Mouse (Mus musculus): ENCODE measurements at regions not wholly inside any gene's neighbourhood (a gene's known extent, or its start where the extent isn't known, plus 50 kb on each side); places are given as distances from the start of the nearest gene placed in this dataset.
A peak's percentile ranks its signal among the peaks of the same experiment; 100 is the strongest.
"Not testable (repeated sequence)": the region's sequence is repeated elsewhere in the genome, so short reads cannot be mapped to it uniquely, and the experiment has no call there.

GRCm38 (mm10) chr16:93353971-93354370 lies 249.9 kb downstream of the Setd4 start:
- no peak for DNase-seq (ENCODE audit: inconsistent age in 2 of 2, low spot score in 1 of 2)

DNA sequence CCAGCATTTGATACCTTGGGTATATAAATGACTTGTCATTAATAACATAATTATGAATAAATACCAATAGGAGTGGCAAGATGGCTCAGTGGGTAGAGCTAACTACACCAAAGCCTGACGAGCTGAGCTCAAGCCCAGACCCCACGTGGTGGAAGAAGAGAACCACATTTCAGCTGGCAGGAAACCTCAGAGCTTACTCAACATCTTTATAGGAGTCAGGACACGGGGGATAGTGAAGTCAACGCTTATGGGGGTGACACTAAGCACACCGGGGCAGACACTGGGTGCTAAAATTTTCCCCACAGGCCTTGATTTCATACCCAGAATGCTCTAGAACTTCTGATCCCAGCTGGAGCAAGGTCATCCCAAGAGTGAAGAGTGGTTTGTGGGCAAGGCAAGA lies 259.3 kb downstream of the Setd4 start:
- DNase-seq (ENCODE audit: inconsistent age in 2 of 2, low spot score in 1 of 2) = no peak

DNA sequence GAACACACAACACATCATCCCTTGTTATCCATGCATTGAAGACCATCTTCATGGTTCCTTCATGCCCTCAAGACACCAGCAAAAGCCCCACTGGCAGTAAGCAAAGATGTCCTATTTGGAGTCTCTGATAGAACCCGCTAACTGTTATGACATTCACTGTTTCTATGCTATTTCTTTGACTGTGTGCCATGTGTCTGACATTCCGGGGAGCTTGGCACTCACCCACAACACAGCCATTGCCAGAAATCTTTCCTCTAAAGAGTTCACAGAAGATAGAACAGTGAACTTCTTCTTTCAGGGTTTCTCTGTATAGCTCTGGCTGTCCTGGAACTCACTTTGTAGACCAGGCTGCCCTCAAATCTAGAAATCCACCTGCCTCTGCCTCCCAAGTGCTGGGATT lies 261.2 kb downstream of the Setd4 start:
- peak in 1 of 2 experiments; percentile 38 for DNase-seq (ENCODE audit: inconsistent age in 2 of 2, low spot score in 1 of 2)

DNA sequence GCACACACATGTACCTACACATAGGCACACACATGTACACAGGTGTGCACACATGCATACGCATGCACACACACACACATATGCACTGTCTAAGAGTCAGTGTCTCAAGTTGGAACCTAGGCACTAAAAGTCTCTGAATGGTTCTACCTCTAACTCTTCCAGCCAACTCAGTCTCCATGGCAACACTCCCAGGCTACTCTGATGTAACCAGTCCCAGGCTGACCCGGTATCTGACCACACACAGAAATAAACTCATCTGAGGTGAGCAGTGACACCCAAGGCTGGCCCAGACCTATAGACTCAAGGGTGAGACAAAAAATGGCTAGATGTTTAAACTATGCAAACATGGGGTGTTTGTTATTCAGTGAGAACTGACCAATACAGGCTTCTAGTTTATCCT lies 262.1 kb downstream of the Setd4 start:
- DNase-seq (ENCODE audit: inconsistent age in 2 of 2, low spot score in 1 of 2) = no peak

DNA sequence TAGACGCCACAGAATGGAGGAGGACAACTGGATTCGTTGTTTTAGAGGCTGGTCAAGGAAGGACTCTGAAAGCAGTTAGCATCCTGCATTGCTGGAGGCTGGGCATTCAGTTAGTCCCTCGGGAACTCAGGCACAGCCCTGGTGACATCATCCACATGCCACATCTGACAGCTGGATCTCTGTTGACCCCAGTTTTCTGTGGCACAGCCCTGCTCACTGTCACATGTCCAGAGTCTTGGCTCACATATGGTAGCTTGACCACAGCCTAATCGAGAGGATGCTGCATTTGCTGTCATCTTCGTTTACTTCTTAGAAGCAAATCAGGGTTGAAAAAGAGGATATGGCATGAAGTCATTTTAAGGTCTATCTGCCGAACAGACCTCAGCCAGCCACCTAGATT lies 265.1 kb downstream of the Setd4 start:
- no peak for DNase-seq (ENCODE audit: inconsistent age in 2 of 2, low spot score in 1 of 2)

DNA sequence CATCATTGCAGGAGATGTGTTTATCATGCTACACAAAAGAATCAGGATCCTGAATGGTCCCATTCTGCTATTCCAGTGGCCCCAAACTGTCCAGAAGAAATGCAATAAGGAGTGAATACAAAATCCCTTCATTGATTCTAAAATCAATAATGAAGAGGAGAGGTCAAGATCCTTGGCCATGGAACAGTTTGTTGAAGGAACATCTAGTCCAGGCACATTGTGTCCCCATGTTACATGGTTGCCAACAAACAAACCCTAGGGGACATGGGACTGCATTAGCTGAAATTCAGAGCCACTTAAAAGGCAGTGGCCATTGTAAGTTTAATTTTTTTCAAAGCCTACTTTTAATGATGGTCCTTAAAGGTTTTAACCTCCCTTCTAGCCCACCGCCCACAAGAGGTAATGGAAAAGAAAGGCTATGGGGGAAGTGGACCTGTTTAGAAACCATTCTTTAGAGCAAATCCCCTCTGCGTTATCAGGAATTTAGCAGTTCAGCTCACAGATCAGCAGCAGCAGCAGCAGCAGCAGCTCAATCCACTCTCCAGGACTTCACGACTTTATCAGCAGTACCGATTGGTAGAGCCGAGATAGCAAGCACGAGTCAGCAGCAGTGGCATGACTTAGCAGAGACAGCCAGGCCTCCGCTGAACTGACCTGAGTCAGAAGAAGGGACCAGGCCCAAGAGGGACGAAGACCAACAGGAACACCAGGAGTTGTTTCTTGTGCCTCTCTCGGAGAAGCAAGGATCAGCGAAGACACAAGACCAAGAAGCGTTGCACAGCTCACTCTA lies 268.3 kb downstream of the Setd4 start:
- no peak for DNase-seq (ENCODE audit: inconsistent age in 2 of 2, low spot score in 1 of 2)

- DNase-seq (ENCODE audit: inconsistent age in 2 of 2, low spot score in 1 of 2) = no peak
Observed at GRCm38 (mm10) chr16:93333654-93334053, 270.2 kb downstream of the Setd4 start.

DNA sequence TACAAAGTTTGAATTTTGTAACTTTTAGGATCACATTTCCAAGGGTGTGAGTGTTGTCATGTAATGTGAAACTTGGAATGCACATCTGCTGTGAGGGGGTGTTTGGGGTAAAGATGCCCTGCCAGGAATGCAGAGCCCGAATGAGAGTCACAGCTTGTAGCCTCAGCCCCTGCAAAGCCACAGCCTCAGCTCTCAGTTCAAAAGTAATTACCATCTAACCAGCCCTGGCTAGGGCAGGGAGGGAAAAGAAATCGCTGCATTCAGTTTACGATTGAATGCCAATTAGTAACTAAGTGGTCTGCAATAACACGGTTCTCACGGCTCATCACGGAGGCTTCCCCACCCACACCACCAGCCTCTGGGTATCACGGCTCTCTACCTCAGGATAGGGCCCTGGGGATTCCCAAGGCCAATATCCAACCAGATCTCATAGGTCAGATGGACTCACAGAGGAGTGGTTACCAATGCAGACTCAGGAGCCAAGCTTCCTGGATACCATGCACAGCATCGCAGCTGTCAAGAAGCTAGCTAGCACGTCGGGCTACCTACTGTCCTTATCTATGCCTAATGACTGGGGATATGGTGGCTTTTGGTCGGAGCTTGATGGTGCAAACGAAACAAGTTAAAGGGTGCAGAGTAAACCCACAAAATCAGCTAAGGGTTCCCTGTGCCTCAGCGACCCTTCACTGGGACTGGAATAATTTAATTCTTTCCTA lies 275.0 kb downstream of the Setd4 start:
- DNase-seq (ENCODE audit: inconsistent age in 2 of 2, low spot score in 1 of 2) = no peak

GRCm38 (mm10) chr16:93324911-93325310 lies 279.0 kb downstream of the Setd4 start:
- no peak for DNase-seq (ENCODE audit: inconsistent age in 2 of 2, low spot score in 1 of 2)

DNA sequence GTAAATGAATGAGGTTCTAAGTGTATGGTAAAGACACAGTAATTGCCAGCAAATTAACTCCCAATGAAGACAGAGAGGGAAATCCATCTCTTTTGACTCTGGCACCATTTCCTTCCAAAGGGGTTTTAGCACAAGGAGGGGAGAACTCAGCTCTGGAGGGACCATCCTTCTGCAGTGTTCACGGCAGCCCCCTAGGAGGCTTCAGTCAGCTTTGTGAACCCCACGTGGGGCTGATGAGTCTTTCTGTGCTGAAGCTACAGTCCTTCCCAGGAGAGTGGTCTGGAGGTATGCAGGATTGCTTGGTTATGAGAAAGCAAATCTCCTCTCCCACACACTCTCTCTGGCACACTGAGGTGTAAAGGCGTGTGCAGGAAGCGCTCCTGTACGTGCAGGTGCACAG lies 280.7 kb downstream of the Setd4 start:
- no peak for DNase-seq (ENCODE audit: inconsistent age in 2 of 2, low spot score in 1 of 2)

- no peak for DNase-seq (ENCODE audit: inconsistent age in 2 of 2, low spot score in 1 of 2)
Observed at GRCm38 (mm10) chr16:93319581-93319980, 284.3 kb downstream of the Setd4 start.

DNA sequence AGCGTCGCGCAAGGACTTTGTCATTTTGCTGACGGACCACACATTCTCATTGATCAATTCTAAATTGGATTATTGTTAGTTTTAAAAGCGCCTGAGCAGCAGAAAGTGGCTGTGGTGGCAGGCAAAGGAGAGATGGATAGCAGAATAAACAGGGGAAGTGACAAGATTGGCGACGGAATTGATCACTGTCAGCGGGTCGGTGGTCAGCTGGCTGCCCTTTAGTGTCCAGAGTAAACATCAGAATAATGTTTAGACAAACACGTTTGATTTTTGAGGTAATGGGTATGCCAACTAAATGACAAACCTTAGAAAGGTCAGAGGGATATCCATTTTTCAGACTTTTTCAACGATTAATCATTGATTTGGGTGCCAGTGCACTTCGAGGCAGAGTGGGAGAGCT lies 292.2 kb downstream of the Setd4 start:
- no peak for DNase-seq (ENCODE audit: inconsistent age in 2 of 2, low spot score in 1 of 2)

DNA sequence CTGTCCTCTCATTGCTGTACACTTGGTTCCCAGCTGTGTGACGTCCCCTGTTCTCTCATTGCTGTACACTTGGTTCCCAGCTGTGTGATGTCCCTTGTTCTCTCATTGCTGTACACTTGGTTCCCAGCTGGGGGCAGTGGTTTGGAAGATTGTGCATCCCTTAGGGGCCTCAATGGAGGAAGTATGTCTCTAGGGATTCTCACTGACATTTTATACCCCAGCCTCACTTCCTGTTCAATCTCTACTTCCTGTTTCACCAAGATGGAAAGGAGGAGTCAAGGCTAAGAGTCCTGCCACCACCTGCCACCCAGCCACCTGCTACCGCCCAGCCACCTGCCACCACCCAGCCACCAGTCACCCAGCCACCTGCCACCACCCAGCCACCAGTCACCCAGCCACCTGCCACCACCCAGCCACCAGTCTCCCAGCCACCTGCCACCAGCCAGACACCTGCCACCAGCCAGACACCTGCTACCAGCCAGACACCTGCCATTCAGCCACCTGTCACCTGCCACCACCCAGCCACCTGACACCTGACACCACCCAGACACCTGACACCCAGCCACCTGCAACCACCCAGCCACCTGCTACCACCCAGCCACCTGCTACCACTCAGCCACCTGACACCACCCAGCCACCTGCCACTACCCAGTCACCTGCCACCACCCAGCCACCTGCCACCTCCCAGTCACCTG lies 295.1 kb downstream of the Setd4 start:
- no peak for DNase-seq (ENCODE audit: inconsistent age in 2 of 2, low spot score in 1 of 2)

- DNase-seq (ENCODE audit: inconsistent age in 2 of 2, low spot score in 1 of 2) = no peak
Observed at GRCm38 (mm10) chr16:93306951-93307350, 296.9 kb downstream of the Setd4 start.

DNA sequence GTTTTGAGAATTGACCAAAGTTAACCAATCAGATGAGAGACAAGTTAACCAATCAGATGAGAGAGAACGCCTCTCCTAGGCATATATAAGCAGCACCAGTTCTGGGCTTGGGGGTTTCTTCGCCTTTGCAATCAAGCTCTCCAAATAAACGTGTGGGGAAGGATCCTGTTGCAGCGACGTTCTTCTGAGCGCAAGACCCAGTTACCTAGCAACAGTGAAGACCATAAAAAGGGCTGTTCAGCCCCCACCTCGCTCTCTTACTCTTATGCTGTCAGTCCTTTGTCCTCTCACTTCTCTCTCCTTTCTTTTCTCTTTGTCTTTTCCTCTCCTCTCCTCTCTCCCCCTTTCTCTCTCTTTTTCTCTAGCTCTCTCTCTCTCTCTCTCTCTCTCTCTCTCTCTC lies 297.7 kb downstream of the Setd4 start:
- DNase-seq (ENCODE audit: inconsistent age in 2 of 2, low spot score in 1 of 2) = not testable (repeated sequence)

GRCm38 (mm10) chr16:93294430-93294829 lies 309.4 kb downstream of the Setd4 start:
- DNase-seq (ENCODE audit: inconsistent age in 2 of 2, low spot score in 1 of 2) = no peak

GRCm38 (mm10) chr16:93292965-93293653 lies 310.8 kb downstream of the Setd4 start:
- DNase-seq (ENCODE audit: inconsistent age in 2 of 2, low spot score in 1 of 2) = peak; percentile 76 to 92

- no peak for DNase-seq (ENCODE audit: inconsistent age in 2 of 2, low spot score in 1 of 2)
Observed at GRCm38 (mm10) chr16:93292181-93292834, 311.6 kb downstream of the Setd4 start.

- DNase-seq (ENCODE audit: inconsistent age in 2 of 2, low spot score in 1 of 2) = no peak
Observed at GRCm38 (mm10) chr16:93288036-93288435, 315.8 kb downstream of the Setd4 start.

GRCm38 (mm10) chr16:93287520-93287919 lies 316.3 kb downstream of the Setd4 start:
- no peak for DNase-seq (ENCODE audit: inconsistent age in 2 of 2, low spot score in 1 of 2)

DNA sequence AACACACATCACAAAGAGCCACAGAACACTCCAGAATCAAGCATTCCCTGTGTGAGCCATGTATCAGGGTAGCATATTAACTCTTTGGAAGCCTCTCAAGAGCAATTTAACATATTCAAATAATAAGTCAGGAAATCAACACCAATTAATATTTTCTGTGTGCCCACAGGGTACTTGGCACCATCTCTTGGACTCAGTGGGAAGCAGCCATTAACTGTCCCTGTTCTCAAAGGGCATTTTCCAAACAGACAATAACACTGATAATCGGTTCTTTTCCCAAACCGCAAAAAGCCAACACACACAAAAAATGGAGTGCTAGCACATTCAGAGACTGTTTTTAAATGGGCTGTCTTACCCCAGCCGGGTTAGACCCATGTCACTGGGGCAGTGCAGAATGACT lies 317.0 kb downstream of the Setd4 start:
- DNase-seq (ENCODE audit: inconsistent age in 2 of 2, low spot score in 1 of 2) = no peak
